Mouse (Mus musculus): ENCODE measurements around the gene Ctsw. TPM values are rescaled to one million over a fixed set of nuclear protein-coding genes. Genes with fewer than 3 reads are reported as not detected.
A peak's percentile ranks its signal among the peaks of the same experiment; 100 is the strongest.
"Not testable (repeated sequence)": the region's sequence is repeated elsewhere in the genome, so short reads cannot be mapped to it uniquely, and the experiment has no call there.

The Ctsw gene
- total RNA-seq (2022): 1 to 10 TPM in 1 of 4 experiments, under 1 TPM in 3; 0.30 to 1.0 (median 0.46) TPM

- DNase-seq (ENCODE audit: low spot score in 2 of 2): no peak
Observed at GRCm38 (mm10) chr19:5468374-5468773, at the start of gene Ctsw. TSS of gene Ctsw (minus strand) at chr19:5468507.

- DNase-seq (ENCODE audit: low spot score in 2 of 2): no peak
Observed at GRCm38 (mm10) chr19:5516906-5517505, 48.7 kb upstream of the Ctsw start.

- DNase-seq (ENCODE audit: low spot score in 2 of 2): no peak
Observed at GRCm38 (mm10) chr19:5515840-5516777, 47.8 kb upstream of the Ctsw start.

- no peak for DNase-seq (ENCODE audit: low spot score in 2 of 2)
Observed at GRCm38 (mm10) chr19:5513005-5513349, 44.7 kb upstream of the Ctsw start.

- no peak for DNase-seq (ENCODE audit: low spot score in 2 of 2)
Observed at GRCm38 (mm10) chr19:5512091-5513004, 44.0 kb upstream of the Ctsw start.

DNA sequence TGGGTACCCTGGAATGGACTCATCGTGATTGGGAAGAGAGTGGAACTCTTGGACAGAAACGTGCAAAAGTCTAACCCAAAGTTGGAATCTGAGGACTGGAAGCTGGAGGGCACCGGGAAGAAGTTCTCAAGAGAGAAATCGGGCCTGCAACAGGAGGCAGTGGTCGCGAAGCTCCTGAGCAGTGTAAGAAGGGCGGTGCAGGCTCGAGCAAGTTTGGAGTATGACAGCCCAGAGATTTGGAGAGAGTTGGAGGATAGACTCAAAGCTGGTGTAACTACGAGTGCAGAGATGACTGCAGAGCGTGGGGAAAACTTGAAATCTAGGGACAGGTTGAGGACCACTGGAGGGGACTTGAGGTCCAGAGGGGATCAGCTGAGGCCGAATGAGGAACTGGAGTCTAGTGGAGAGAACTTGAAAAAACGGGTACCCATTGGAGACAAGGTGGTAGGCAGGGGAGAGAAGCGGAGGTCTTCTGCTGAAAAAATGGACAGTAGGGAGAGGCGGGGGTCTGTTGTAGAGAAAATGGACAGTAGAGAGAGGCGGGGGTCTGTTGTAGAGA lies 42.8 kb upstream of the Ctsw start:
- no peak for DNase-seq (ENCODE audit: low spot score in 2 of 2)

- peak; percentile 91 to 100 for DNase-seq (ENCODE audit: low spot score in 2 of 2)
Observed at GRCm38 (mm10) chr19:5510031-5511026, 42.0 kb upstream of the Ctsw start, which contains the start of gene Snx32. TSS of gene Snx32 (minus strand) at chr19:5510538.

DNA sequence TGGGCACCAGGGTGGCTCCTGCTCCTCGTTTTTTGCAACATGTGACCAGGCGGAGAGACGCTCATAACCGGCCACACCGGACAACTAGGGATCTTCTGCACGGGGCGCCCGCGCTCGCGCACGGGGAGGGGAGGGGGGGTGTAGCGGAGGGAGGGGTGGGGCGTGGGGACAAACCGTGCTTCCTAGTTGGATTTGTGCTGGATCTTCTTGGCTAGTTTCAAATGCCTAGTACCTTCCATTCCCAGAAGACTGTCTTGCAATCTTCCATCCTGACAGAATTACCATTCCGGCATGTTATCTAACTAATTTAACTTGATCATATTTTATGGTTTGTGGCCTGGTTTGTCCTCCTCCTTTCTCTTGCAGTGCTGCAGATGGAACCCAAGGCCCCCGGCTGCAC lies 35.4 kb upstream of the Ctsw start, which contains the start of gene 1700020D05Rik:
TSS of gene 1700020D05Rik (minus strand) at position 101 of the 400 bp plus-strand sequence.
- DNase-seq (ENCODE audit: low spot score in 2 of 2): no peak

DNA sequence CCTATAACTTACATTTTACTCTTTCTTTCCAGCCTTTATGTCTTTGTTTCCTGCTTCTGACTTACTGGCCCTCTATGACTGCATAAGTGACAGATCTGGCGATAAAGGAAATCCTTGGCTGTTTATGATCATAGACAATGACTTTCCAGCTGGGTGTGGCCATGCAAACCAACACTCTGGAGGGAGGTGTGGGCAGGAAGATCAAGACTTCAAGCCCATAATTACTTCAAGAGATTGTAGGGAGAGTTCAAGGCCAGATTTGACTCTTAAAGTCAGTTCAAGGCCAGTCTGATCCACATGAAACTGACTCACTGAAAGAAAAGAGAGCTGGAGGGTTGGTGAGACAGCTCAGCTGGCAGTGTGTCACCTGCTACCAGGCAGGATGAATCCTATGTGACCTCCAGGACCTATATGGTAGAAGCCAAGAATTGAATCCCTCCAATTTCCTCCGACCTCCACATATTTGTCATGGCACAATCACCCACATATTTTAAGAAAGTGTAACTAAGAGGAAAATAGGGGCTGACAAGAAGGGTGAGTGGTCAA lies 32.1 kb upstream of the Ctsw start:
- DNase-seq (ENCODE audit: low spot score in 2 of 2): no peak

DNA sequence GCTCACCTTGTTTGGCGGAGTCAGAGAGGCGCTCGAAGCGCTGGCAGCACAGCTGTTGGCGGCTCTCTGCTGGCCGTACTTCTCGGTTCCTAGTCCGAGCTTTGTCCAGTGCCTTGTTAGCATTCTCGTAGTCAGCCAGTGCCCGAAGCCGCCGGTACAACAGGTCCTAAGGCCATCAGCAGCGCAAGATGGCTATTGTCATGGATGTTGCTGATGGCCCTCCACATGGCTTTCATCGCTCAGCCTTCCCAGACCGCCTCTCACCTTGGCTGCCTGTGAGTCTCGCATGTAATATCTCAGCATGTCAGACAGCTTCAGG lies 27.7 kb upstream of the Ctsw start:
- DNase-seq (ENCODE audit: low spot score in 2 of 2): no peak

DNA sequence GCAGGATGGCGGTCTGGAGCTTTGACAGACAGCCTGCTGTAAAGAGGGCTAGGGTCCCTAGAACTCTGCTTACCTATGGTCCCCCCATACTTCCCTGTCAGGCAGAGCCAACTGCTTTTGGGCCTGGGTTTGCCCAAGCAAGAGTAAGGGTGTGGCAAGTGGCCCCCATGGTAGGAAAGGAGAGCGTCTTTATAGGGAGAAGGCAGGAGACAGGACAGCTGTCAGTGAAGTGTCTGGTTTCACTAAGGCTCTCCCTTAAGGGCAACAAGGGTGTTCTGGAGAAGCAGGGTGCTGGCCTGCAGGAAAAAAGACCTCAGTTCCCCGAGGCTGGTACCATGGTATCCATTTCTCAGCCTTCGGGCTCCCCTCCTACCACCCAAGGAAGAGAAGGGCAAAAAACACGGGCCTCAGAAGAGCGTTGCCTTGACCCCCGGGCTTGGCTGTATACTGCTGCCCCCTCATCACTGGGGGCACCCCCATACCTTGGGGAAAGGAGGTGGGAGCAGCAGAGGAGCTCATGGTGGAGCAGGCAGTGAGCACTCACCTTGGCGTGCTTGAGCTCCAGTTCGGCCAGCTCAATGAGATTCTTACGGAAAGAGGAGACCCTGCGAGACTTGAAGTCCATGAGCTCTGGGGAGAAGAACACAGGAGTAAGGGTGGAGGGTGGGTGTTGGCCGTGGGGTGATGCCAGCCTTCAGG lies 27.2 kb upstream of the Ctsw start:
- DNase-seq (ENCODE audit: low spot score in 2 of 2): no peak

DNA sequence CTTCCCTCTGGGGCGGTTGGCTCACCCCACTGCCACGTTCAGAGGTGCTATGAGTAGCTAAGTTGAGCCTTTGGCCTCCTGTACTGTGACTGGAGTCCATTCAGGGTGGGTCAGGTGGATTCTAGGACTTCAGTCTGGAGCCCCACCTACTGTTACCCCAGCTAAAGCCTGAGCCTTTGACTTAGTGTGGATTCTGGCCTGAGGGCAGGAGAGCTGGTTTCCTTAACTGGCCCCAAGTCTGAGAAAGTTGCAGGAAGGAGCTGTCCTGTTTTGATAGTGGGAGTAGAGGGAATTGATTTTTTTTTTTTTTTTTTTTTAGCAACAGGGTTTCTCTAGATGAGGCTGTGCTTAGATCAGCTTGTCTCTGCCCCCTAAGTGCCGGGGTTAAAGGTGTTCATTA lies 26.0 kb upstream of the Ctsw start:
- DNase-seq (ENCODE audit: low spot score in 2 of 2): no peak

DNA sequence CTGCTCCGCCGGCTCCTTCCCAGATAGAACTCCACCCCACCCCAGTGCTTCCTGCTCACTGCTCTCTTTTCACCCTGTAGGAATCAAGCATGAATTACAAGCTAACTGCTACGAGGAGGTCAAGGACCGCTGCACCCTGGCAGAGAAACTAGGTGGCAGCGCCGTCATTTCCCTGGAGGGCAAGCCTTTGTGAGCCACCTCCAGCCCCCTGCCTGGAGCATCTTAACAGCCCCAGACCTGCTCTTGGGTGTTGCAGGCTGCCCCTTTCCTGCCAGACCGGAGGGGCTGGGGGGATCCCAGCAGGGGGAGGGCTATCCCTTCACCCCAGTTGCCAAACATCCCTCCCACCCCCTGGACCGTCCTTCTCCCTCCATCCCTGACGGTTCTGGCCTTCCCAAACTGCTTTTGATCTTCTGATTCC lies 25.0 kb upstream of the Ctsw start:
- not testable (repeated sequence) for DNase-seq (ENCODE audit: low spot score in 2 of 2)

GRCm38 (mm10) chr19:5492641-5493040 lies 24.3 kb upstream of the Ctsw start:
- DNase-seq (ENCODE audit: low spot score in 2 of 2): no peak

DNA sequence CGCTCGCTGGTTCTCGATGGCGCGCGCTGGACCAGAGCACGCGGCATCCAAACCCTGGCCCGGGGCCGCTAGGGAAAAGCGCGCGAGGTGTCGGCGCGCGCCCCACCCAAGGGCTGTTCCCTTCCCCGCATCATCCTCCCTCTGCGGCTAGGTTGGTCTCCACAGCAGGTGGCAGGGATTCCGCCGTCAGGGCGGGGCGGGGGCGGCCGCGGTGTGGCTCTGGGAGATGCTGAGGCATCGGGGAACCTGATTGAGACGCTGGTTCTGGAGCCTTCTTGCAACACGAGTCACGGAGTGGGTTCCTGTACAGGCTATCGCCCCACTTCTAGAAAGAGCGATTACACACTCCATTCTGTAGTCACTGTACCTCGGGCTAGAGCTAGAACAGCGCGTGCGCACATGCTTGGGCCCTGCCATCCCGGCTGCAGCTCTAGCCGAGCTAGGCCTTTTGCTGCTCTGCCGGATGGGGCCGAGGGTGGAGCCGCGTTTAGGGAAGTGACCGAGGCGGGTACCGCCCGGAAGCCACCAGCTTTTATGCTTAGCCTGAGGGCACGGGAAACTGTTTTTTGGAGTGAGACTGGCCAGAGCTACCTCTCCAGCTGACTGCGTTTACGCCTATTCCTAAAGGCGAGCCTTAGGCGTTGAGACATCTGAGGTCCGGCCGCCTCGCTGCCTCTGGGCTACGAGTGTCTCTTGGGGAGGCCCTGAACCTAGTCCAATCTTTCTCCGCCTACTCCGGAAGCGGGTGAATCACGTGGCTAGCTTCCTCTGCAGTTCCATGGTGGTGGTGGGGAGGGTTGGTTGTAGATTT lies 22.8 kb upstream of the Ctsw start:
- peak; percentile 70 to 80 for DNase-seq (ENCODE audit: low spot score in 2 of 2)

DNA sequence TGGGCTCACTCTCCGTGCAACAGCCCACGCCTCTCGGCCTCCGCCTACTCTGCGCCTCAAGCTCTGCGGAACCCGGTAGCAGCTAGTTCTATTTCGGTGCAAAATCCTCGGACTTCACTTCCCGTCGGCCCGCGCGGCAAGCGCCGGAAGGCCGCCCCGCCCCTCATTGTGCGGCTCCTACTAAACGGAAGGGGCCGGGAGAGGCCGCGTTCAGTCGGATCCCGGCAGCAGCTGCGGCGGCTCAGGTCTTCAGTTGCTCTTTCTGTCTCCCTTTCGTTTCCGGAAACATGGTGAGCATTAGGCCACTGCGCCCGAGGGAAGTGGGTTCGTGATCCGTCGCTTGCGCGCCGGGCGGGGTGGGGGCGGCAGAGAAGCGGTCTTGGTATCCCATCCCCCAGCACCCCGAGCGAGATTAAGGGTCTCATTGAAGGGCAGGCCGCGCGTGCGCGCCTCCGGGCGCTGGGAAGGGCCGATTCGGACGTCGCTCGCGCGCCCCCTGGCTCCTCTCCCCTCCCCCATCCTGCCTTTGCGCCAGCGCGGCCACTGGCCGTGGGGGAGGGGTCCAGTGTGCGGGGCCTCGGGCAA lies 22.1 kb upstream of the Ctsw start, which contains the start of gene Cfl1:
TSS of gene Cfl1 (plus strand) at position 143 of the 585 bp plus-strand sequence.
- peak; percentile 90 to 95 for DNase-seq (ENCODE audit: low spot score in 2 of 2)

- not testable (repeated sequence) for DNase-seq (ENCODE audit: low spot score in 2 of 2)
Observed at GRCm38 (mm10) chr19:5489721-5490120, 21.4 kb upstream of the Ctsw start.
